Mouse (Mus musculus): ENCODE data around the gene Ly6g5b. TPM values are rescaled to one million over a fixed set of nuclear protein-coding genes. Genes with fewer than 3 reads are reported as not detected.

Ly6g5b gene
- total RNA-seq, 2 experiments from 2014 or later = 8.8 TPM; not detected in 1

DNA sequence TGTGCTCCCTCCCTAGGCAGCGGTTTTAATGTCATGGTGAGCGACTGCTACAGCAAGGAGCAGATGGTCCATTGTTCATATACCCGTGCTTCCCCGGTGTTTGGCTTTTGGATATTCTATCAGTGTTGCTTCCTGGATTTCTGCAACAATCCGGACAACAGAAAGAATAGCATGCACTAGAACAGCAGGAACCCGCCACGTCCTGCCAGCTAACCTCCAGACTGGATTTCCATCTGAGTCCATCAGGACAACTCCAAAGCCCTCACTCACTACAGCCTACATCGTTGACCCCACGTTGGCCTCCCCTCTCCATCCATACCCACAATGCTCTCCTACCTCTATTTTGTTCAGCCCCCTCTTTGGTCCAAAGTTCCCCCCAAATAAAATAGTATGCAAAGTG, 3.5 kb downstream of the Ly6g5b start:
- no peak for ATAC-seq (replicated peaks; ENCODE audit: low FRiP score, poor library complexity, severe bottlenecking)

DNA sequence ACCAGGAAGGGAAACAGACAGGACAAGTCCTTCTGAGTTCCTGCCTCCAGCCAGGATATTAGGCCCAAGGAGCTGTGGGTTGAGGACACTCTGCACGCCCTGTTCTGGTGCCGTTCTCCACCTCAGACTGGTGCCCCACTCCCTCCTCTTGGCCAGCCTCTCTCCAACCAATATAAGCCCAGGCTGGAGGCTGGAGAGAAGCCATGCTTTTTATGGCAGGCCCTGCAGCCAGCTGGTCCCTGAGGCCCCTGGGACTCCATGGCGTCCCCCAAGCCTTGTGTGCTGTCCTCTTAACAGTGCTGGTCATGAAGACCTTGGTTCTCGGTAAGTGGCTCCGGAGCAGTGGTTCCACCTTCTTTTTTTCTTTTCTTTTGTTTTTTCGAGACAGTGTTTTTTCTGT, 7.1 kb downstream of the Ly6g5b start, which contains the start of gene Ly6g5c:
TSS of gene Ly6g5c (plus strand) at position 183 of the 400 bp plus-strand sequence.
- no peak for ATAC-seq (replicated peaks; ENCODE audit: low FRiP score, poor library complexity, severe bottlenecking)

DNA sequence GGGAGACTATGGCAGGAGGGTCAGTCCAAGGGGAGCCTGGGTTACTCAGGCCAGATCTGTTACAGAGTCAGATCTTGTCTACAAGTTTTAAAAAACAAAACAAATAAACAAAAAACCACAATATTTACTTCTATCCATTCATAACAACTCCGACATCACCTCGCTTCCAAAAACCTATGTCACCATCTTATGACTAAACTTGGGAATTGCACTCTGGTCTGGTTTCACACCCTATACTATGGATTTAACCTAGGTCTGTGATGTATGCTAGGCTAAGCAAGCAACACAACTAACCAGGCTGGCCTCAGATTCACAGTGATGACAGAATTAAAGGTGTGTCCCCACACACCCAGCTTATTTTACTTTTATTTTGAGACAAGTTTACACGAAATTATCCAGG, 8.7 kb downstream of the Ly6g5b start:
- no peak for ATAC-seq (replicated peaks; ENCODE audit: low FRiP score, poor library complexity, severe bottlenecking)

DNA sequence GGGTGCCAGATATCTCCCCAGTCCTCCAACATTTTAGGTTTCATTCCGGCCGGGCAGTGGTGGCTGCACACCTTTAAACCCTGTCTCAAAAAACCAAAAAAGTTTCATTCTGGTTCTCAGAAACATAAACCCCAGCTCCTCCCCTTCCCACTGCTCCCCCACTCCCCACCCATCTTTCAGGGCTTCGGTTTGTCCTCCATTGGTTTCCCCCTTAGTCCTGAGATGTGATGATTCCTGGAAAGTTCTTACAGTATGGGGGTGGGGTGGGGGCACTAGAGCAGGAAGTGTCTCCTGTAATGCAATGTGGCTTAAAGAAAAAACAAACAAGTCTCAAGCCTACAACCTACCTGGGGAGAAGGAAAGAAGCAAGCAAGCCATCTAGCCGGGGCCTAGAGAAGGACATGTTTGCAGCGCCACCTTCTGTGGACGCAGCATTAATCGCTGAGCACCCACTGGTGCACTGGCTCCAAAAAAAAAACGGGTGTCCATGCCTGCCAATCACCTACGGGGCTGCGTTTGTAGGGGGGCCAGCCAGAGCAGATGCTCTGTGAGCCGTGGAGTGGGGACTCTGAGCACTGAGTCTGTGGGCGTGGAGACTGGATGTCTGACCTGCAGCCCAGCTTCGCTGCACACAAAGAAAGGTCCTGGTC, 9.4 kb downstream of the Ly6g5b start:
- ATAC-seq (replicated peaks; ENCODE audit: low FRiP score, poor library complexity, severe bottlenecking) = peak; percentile 54

DNA sequence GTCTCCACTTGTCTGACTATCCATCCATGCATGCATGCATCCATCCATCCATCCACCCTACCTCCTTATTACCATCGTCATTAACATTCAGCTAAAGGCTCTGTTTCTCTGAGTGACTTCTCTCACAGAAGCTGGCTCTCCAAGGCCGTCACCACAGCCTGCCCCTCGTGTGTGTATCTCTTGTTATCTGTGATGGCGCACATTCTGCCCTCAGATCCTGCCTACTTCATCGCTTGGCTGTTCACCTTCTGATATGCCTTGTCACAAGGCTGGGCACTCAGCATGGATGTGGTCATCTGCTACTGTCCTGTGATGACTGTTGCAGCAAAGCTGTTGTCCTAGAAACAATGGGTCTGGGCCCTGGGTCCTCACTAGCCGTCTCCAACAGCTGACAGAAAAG, 10.5 kb downstream of the Ly6g5b start:
- peak; percentile 89 for ATAC-seq (replicated peaks; ENCODE audit: low FRiP score, poor library complexity, severe bottlenecking)

DNA sequence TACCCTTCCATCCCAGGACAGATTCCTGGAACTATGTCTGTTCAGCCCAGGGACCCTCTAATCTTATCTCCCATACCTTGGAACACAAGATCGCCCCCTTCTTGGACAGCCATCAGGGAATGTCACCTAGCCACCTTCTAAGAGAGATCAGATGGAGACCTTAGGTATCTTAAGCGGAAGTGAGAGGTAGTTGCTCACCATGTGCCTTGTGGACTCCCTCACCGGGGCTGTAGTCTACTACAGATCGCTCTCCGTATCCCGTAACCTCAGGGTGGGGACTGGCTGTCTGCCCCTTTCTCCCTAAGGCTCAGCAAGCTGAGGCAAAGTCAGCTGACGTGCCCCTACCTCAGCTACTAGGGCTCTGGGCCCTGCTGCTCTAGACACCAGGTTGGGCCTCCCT, 11.1 kb downstream of the Ly6g5b start:
- ATAC-seq (replicated peaks; ENCODE audit: low FRiP score, poor library complexity, severe bottlenecking) = no peak

DNA sequence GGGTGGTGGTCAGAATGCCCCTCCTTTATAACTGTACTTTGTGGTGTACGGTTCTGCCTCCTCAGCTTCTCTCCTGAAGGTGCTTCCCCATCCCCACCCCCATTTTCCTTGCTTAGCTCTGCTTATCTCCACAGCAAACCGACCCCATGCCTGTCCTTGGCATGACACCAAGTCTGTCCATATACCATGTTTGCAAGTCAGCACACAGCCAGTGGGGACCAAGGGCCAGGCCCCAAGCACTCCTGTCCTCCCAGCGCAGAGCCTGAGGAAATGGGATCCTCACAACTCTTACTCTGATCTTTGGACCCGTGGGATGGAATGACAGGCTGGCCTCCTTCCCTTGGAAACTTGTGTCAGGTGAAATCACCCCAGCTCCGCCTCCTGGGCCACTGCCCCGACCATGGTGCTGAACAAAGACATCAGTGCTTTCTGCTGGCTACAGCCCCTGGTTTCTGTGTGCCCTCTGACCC, 12.0 kb downstream of the Ly6g5b start:
- no peak for ATAC-seq (replicated peaks; ENCODE audit: low FRiP score, poor library complexity, severe bottlenecking)

DNA sequence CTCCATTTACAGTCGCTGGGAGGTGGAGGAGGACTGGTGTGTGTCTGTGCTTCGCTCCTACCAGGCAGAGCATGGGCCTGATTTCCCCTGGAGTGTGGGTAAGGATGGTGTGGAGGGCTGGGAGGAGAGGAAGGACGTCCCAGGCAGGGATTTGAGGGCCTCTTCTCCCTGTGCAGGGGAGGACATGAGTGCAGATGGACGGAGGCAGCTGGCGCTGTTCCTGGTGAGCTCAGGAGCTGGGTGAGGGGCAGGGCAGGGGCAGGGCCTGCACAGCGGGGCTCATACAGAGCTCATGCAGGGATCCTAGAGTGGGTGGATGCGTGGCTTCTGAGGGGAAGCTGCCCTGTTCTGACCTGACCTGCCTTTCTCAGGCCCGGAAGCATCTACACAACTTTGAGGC, 12.9 kb downstream of the Ly6g5b start:
- ATAC-seq (replicated peaks; ENCODE audit: low FRiP score, poor library complexity, severe bottlenecking) = no peak

DNA sequence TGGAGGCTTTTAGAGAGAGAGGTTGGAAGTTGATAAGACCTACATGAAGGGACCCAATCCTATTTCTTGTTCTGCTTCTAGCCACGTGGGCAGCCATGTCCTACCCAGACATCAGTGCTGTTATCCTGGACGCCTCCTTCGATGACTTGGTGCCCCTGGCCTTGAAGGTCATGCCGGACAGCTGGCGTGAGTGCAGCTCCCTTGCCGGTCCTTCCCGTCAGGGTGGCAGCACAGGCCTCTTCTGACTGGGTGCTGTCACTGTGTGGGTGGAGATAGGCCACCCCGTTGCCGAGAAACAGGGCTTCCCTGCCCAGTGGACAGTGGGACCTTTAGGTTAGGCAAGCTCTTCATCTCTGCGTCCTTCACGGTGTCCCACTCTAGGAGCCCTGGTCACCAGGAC, 14.1 kb downstream of the Ly6g5b start:
- no peak for ATAC-seq (replicated peaks; ENCODE audit: low FRiP score, poor library complexity, severe bottlenecking)

DNA sequence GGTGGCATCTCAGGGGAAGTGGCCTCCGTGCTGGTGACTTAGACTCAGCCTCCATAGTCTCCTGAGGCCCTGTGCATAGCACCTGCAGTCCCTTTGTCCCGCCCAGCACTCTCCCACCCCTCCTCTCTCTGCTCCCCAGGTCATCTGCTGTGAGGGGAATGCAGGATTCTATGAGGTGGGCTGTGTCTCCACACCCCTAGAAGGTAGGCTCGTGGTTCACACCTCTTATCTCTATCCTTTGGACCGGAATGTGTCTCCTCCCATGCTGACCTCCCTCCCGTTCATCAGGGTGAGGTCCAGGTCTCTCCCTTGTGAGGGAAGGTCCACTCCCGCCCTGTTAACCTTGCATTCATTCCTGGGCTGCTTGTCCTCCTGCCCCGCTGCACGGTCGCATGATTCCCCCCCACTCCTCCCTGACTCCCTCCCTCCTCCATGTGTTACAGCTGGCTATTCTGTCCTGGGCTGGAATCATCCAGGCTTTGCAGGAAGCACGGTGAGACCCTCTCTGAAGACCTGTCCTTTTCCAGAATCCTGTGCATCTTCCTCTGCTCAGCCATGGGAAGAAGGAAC, 14.9 kb downstream of the Ly6g5b start:
- ATAC-seq (replicated peaks; ENCODE audit: low FRiP score, poor library complexity, severe bottlenecking) = no peak

DNA sequence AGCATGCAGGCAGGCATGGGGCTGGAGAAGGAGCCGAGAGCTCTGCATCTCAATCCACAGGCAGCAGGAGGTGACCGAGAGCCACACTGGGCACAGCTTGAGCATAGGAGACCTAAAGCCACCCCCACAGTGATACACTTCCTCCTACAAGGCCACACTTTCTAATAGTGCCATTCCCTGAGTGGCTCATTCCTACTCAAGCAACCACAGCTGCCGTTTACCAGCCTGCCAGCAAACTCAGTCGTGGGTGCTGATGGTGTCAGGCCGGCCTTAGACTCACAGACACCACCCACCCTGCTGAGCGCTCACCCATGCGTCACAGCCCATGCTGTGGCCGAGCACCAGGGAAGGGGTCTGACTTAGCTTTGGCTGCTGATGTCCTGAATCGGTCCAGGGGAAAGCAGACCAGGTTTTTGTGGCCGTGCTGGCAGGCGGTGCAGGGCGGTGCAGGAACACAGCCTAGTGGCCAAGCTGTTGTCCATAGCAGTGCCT, 18.0 kb downstream of the Ly6g5b start:
- ATAC-seq (replicated peaks; ENCODE audit: low FRiP score, poor library complexity, severe bottlenecking) = no peak

DNA sequence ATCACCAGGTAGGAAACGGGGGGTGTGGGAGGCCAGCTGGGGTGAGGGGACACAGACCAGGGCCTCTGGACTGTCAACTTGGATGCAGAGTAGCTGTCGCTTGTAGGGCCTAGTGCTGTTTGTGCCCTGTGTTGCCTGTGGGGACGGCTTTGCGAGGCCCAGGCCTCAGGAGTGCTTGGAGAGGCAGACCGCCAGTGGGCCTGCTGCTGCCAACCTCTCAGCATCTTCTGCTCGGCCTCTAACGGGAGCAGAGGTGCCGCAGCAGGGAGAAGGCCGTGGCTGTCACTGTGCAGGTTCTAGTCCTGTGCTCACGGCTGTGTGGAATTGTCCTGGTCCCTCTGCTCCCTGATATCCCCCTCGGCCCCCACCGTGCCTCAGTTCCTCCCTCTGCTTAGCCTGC, 18.6 kb downstream of the Ly6g5b start:
- ATAC-seq (replicated peaks; ENCODE audit: low FRiP score, poor library complexity, severe bottlenecking) = no peak

DNA sequence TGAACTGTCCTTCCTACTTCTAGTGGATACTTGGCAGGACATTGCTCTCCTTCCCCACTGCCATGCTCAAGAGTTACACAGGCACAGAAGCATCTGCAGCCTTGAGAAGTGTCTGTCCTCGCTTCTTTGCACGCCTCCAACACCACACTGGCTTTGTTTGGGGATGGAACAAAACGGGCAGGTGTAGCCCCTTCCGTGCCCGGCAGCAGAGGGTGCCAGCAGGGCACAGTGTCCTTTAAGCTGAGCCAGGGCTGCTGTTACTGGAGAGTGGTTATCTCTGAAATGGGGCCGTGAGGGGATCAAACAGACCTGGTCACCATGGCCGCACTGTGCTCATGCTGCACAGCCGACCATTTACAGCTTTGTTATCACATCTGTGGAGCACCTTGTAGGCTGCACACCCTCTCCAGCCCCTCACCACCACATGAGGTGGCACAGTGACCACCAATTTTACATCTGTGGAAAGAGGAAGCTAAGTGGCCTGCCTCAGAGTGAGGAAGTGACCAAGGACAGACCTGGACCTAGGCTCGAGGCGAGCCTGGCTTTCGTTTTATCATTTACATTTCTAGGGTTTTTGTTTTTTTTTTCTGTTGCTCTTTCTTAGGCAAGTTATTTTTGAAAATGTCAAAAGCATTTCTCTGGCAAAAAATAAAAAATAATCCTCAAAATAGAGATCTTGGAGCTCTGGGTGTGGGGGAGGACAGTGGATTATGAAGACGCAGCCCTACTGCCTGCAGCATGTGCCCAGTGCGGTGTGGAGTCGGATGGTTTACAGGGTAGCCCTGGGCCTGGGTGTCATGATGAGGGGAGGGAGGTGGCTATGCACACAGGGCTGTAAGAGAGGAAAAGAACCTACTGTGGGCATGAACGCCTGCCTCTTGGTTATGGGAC, 20.5 kb downstream of the Ly6g5b start:
- no peak for ATAC-seq (replicated peaks; ENCODE audit: low FRiP score, poor library complexity, severe bottlenecking)

DNA sequence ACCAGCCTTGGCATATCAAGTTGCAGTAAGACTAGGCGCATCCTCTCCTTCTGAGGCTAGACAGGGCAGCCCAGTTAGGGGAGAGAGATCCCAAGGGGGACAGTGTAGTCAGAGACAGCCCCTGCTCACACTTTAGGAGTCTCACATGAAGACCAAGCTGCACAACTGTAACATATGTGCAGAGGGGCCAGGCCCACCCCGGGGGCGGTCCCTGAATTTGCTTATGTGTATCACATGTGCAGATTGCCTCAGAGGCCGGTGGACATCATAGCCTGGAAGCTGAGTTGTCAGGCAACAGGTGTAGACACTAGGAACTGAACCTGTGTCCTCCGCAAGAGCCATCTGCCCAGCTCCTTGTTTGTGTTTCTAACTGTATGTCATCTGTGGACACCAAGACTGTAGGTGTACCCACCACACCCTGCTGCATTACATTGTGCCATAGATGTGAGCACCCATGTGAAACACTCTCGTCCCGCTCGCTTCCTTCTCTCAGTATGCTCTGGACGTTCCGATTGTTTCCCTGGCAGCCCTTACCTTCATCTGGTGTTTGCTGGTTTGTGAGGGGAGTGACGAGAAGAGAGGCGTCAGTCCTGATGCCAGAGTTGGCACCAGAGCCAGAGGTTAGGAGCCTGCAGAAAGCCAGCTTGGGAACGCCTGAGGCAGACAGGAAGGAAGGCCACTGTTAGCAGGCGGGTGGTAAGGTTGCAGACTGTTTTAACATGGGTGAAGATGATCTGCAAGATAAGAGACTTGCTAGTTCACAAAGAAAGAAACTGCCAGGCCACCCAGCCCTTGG, 22.6 kb downstream of the Ly6g5b start:
- ATAC-seq (replicated peaks; ENCODE audit: low FRiP score, poor library complexity, severe bottlenecking) = no peak

DNA sequence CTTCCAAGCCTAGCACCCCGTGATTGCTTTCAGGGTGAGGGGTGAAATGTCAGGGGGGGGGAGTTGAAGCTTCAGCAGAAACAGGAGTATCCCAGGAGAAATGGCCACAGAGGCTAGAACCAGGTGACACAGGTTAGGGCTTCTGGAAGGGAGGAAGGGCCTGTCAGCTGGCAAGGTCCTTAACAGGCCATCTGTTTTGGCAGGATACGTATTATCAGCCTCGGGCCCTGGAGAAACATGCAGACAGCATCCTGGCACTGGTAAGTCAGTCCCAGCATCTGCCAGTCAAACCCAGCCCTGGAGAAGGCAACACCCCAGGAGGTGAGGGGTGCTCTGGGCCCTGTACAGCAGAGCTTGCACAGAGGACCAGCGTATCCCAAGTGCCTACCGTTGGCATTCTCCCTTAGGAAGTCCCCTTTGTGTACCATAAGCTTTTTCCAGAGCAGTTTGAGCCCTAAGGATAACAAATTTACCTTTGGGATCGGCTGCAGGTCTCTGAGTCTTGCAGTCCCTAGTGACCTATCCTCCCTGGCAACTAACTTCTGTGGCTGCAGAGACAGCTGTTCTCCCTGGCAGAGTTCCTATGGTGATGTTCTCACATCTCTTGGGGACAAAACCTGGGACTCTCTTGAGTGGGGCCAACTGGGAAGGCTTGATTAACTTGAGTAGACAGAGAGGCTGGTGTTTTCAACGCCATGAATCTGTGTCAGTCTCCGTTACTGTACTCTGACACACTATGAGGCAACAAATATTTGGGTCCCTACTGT, 24.9 kb downstream of the Ly6g5b start:
- ATAC-seq (replicated peaks; ENCODE audit: low FRiP score, poor library complexity, severe bottlenecking) = peak; percentile 81

DNA sequence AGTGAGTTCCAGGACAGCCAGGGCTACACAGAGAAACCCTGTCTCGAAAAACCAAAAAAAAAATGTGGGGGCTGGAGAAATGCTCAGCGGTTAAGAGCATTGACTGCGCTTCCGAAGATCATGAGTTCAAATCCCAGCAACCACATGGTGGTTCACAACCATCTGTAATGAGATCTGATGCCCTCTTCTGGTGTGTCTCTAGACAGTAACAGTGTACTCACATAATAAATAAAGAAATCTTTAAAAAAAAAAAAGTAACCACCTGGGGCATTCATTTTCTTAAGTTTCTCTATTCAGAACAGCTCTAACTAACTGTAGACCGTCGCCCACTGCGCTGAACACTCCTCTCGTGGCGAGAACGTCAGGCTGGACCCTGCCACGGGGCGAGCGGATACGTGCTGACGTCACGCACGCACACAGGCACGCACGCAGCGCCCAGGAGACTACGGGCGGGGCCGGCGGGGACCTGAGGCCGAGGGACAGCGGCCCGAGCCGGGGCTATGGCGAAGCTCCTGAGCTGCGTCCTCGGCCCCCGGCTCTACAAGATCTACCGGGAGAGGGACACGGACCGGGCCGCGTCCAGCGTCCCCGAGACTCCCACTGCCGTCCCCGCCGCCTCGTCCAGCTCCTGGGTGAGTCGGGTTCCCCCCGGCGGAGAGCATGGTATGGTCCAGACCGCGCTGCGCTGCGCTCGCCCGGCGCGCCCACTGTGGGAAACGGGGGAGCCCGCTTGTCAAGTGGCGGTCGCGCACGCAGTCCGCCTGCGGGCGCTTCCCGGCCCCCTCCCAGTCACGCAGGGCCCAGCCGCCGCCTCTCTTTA, 26.2 kb downstream of the Ly6g5b start, which contains the start of gene Abhd16a:
TSS of gene Abhd16a (plus strand) at position 439 of the 820 bp plus-strand sequence.
- ATAC-seq (replicated peaks; ENCODE audit: low FRiP score, poor library complexity, severe bottlenecking) = peak; percentile 92

DNA sequence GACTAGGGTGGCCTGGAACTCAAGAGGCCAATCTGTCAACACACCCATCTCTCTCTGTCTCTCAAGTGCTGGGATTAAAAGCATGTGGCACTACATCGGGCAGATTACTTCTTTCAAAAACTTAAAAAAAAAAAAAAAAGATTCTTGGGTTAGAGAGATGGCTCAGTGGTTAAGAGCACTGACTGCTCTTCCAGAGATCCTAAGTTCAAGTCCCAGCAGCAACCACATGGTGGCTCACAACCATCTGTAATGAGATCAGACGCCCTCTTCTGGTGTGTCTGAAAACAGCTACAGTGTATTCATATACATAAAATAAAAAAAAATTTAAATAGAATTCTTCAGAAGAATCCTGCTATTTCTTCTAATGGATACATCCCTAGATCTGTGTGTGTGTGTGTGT, 27.1 kb downstream of the Ly6g5b start:
- ATAC-seq (replicated peaks; ENCODE audit: low FRiP score, poor library complexity, severe bottlenecking) = no peak

DNA sequence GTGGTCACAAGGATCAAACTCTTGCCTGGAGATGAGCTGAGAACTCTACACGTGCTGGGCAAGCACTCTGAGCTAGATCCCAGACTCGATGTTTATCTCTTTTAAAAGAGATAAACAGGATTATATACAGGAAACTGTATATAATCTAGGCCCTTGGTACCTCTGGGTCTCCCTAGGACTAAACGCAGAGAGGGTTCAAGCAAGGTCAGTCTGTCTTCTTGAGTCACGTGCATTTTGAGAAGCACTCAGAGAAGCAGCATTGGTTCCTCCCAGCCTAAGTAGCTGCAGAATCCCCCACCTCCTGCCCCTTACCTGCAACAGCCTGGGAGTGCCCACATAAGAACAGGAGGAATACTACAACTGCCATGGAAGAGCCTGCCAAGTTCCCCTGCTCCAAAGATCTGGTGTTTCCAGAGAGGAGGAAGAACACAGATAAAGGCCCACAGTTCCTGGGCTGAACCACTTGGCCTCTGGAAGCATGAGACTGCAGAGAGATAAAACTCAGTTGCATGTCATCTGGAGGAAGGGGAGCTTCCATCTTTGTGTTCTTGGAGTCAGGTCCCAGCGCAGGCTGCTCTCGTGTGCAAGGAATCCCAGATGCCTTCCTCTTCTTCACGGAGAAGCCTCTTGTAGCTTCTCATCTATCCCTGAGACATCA, 29.9 kb downstream of the Ly6g5b start, which contains the start of gene Ly6g6f:
TSS of gene Ly6g6f (minus strand) at position 403 of the 658 bp plus-strand sequence.
- ATAC-seq (replicated peaks; ENCODE audit: low FRiP score, poor library complexity, severe bottlenecking) = no peak
